Mouse (Mus musculus): ENCODE measurements at regions not wholly inside any gene's neighbourhood (a gene's known extent, or its start where the extent isn't known, plus 50 kb on each side); places are given as distances from the start of the nearest gene placed in this dataset.

DNA sequence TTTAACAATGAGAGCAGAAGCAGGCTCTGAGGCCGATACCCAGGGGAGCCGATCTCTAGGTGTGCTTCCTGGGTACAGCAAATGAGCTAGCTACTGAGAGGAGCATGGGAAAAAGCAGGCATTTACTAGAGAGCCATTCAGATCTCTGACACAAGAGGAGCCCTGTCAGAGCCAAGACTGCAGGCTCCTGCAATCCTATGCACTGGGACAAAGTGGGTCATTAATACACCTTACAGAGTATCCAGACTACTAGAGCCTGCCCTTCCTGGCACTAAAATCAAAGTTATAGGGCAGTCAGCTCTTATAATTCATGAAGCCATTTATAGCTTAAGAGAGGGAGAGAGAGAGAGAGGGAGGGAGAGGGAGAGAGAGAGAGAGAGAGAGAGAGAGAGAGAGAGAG lies 54.2 kb upstream of the Ank start:
- DNase-seq = no peak

DNA sequence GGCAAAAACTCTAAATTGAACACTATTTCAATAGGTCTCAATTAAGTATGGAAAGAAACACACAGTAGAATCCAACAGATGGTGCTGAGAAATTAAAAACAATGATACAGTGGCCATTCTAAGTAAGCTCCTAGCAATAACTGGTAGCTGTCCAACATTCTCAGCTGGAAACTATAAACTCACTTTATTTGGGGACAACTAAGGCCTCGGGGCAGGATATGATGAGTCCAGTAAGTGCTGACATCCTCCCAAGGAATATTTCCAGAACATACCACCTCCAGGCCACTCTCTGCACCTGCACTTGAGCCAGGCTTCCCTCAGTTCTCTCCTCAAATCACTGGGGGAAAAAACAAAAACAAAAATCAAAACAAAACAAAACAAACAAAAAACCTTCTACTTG lies 53.7 kb upstream of the Ank start:
- no peak for DNase-seq

DNA sequence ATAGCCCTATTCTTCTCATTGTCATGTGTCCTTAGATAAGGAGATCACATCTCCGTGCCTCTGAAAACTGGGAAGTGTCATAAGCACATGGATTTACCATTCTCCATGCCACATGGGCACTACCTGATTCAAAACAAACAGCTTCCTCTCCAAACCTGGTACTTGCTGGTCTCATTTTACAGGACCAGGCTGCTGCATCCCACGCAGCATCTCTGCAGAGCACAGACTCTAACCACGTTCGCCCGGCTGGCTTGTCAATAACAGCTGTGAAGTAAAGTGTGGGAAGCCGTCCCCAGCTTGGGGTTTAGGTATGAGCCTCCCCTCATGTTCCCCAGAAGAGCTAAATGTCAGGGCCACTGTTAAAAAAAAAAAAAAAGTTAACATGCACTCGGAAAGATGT lies 53.0 kb upstream of the Ank start:
- DNase-seq = no peak

DNA sequence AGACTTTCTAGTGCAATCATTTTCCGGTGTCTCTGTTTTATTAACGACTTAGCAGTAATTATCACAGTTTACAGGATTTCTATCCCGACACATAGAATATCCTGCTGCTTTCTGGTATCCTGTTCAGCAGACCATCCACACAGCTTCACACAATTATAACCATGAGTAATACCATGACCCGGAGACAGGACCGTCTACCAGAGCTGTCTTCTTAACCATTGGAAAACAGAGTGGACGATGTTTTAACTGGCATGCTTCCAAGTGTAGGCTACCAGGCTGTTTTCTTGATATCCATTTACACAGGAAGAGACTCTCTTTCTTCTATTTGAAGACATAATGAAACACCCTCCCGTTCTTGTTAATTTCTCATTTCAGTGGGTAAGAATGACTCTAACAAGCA lies 51.7 kb upstream of the Ank start:
- DNase-seq = no peak

All from adrenal gland, postnatal 14 days (tissue).